Mouse (Mus musculus): ENCODE data around the gene Rbbp9. TPM values are rescaled to one million over a fixed set of nuclear protein-coding genes. Genes with fewer than 3 reads are reported as not detected.
A peak's percentile ranks its signal among the peaks of the same experiment; 100 is the strongest.

Rbbp9 gene
- polyA plus RNA-seq, 1 experiment from 2014 or later: 59.7 TPM

GRCm38 (mm10) chr2:144527821-144528174 is 22.9 kb downstream of the Rbbp9 start:
- peaks cover 6% of the 10 kb centered on the region; the same call in 1 of the 2 replicates for H3K4me1 ChIP-seq (ENCODE audit: control insufficient read depth, insufficient read depth, low read length)
- no peaks in the 10 kb centered on the region for H3K9me3 ChIP-seq (ENCODE audit: control insufficient read depth, low read length)
- H3K4me3 ChIP-seq (ENCODE audit: low read depth, low read length): peak overlapping the region; percentile 98
- ATAC-seq (ENCODE audit: low read depth) (peak; percentile 22), DNase-seq (ENCODE audit: low spot score) (no peak)
- peak overlapping the region; percentile 94 for H3K27ac ChIP-seq (replicated peaks; ENCODE audit: low read depth, low read length)
- H3K9ac ChIP-seq (ENCODE audit: low read depth, low read length): peak overlapping the region; percentile 95
- peak overlapping the region; percentile 78 for H3K4me2 ChIP-seq (ENCODE audit: low read depth, low read length)
- 0% methylated on average over 21 of the region's 25 CpGs for WGBS
- 0 out of 2 replicates have a peak, but pooled peaks cover 11% of the 10 kb centered on the region for H3K27me3 ChIP-seq (replicated peaks; ENCODE audit: control insufficient read depth, insufficient read depth, low read length)
- peaks cover 25% of the 10 kb centered on the region for H3K36me3 ChIP-seq (ENCODE audit: control insufficient read depth, insufficient read depth, low read length)

GRCm38 (mm10) chr2:144526981-144527820 is 23.5 kb downstream of the Rbbp9 start, which contains the start of the genes Dzank1 and Polr3f:
Gene Dzank1, minus strand, starts transcription at chr2:144527414.
Gene Polr3f, plus strand, starts transcription at chr2:144527718.
- peaks cover 20% of the 10 kb centered on the region for H3K36me3 ChIP-seq (ENCODE audit: control insufficient read depth, insufficient read depth, low read length)
- WGBS: 3% methylated on average over 24 of the region's 56 CpGs
- peak within 1 kb of the TSS; percentile 94 for H3K27ac ChIP-seq (replicated peaks; ENCODE audit: low read depth, low read length)
- peak within 1 kb of the TSS; percentile 95 for H3K9ac ChIP-seq (ENCODE audit: low read depth, low read length)
- 0 out of 2 replicates have a peak, but pooled peaks cover 11% of the 10 kb centered on the region for H3K27me3 ChIP-seq (replicated peaks; ENCODE audit: control insufficient read depth, insufficient read depth, low read length)
- peak within 1 kb of the TSS; percentile 78 for H3K4me2 ChIP-seq (ENCODE audit: low read depth, low read length)
- peak within 1 kb of the TSS; percentile 98 for H3K4me3 ChIP-seq (ENCODE audit: low read depth, low read length)
- peak; percentile 99 for DNase-seq (ENCODE audit: low spot score)
- no peaks in the 10 kb centered on the region for H3K9me3 ChIP-seq (ENCODE audit: control insufficient read depth, low read length)
- peak; percentile 98 for ATAC-seq (ENCODE audit: low read depth)
- H3K4me1 ChIP-seq (ENCODE audit: control insufficient read depth, insufficient read depth, low read length): peaks cover 6% of the 10 kb centered on the region; the same call in 1 of the 2 replicates

GRCm38 (mm10) chr2:144525856-144526255 is 24.8 kb downstream of the Rbbp9 start:
- DNase-seq (ENCODE audit: low spot score) (no peak), ATAC-seq (ENCODE audit: low read depth) (no peak)
- Histone ChIP-seq H3K4me2 (ENCODE audit: low read depth, low read length) (no peak overlapping the region), H3K36me3 (ENCODE audit: control insufficient read depth, insufficient read depth, low read length) (peaks cover 10% of the 10 kb centered on the region; the same call in 1 of the 2 replicates), H3K9me3 (ENCODE audit: control insufficient read depth, low read length) (no peaks in the 10 kb centered on the region), H3K9ac (ENCODE audit: low read depth, low read length) (no peak overlapping the region), H3K4me1 (ENCODE audit: control insufficient read depth, insufficient read depth, low read length) (peaks cover 6% of the 10 kb centered on the region; the same call in 1 of the 2 replicates), H3K27ac (replicated peaks; ENCODE audit: low read depth, low read length) (no peak overlapping the region), H3K27me3 (replicated peaks; ENCODE audit: control insufficient read depth, insufficient read depth, low read length) (0 out of 2 replicates have a peak, but pooled peaks cover 11% of the 10 kb centered on the region), H3K4me3 (ENCODE audit: low read depth, low read length) (no peak overlapping the region)
- WGBS: 47% methylated on average over 10 of the region's 10 CpGs

GRCm38 (mm10) chr2:144519772-144520171 is 30.9 kb downstream of the Rbbp9 start:
- DNase-seq (ENCODE audit: low spot score) (no peak), ATAC-seq (ENCODE audit: low read depth) (no peak)
- Histone ChIP-seq H3K27me3 (replicated peaks; ENCODE audit: control insufficient read depth, insufficient read depth, low read length) (0 out of 2 replicates have a peak, but pooled peaks cover 4% of the 10 kb centered on the region), H3K27ac (replicated peaks; ENCODE audit: low read depth, low read length) (no peak overlapping the region), H3K9ac (ENCODE audit: low read depth, low read length) (no peak overlapping the region), H3K4me1 (ENCODE audit: control insufficient read depth, insufficient read depth, low read length) (no peaks in the 10 kb centered on the region), H3K4me3 (ENCODE audit: low read depth, low read length) (no peak overlapping the region), H3K4me2 (ENCODE audit: low read depth, low read length) (no peak overlapping the region), H3K9me3 (ENCODE audit: control insufficient read depth, low read length) (no peaks in the 10 kb centered on the region), H3K36me3 (ENCODE audit: control insufficient read depth, insufficient read depth, low read length) (no peaks in the 10 kb centered on the region)
- WGBS: 80% methylated on average over 3 of the region's 3 CpGs

GRCm38 (mm10) chr2:144514619-144515018 is 36.0 kb downstream of the Rbbp9 start:
- no peak overlapping the region for H3K9ac ChIP-seq (ENCODE audit: low read depth, low read length)
- ATAC-seq (ENCODE audit: low read depth): no peak
- H3K4me2 ChIP-seq (ENCODE audit: low read depth, low read length): no peak overlapping the region
- H3K9me3 ChIP-seq (ENCODE audit: control insufficient read depth, low read length): no peaks in the 10 kb centered on the region
- no peak overlapping the region for H3K4me3 ChIP-seq (ENCODE audit: low read depth, low read length)
- no peaks in the 10 kb centered on the region for H3K4me1 ChIP-seq (ENCODE audit: control insufficient read depth, insufficient read depth, low read length)
- 71% methylated on average over 3 of the region's 3 CpGs for WGBS
- H3K27ac ChIP-seq (replicated peaks; ENCODE audit: low read depth, low read length): no peak overlapping the region
- no peaks in the 10 kb centered on the region for H3K27me3 ChIP-seq (replicated peaks; ENCODE audit: control insufficient read depth, insufficient read depth, low read length)
- no peaks in the 10 kb centered on the region for H3K36me3 ChIP-seq (ENCODE audit: control insufficient read depth, insufficient read depth, low read length)
- DNase-seq (ENCODE audit: low spot score): no peak

- H3K9ac ChIP-seq (ENCODE audit: low read depth, low read length): no peak overlapping the region
- no peaks in the 10 kb centered on the region for H3K4me1 ChIP-seq (ENCODE audit: control insufficient read depth, insufficient read depth, low read length)
- DNase-seq (ENCODE audit: low spot score) (peak; percentile 36), ATAC-seq (ENCODE audit: low read depth) (no peak)
- H3K27me3 ChIP-seq (replicated peaks; ENCODE audit: control insufficient read depth, insufficient read depth, low read length): no peaks in the 10 kb centered on the region
- H3K36me3 ChIP-seq (ENCODE audit: control insufficient read depth, insufficient read depth, low read length): no peaks in the 10 kb centered on the region
- H3K4me2 ChIP-seq (ENCODE audit: low read depth, low read length): no peak overlapping the region
- no peak overlapping the region for H3K4me3 ChIP-seq (ENCODE audit: low read depth, low read length)
- no peak overlapping the region for H3K27ac ChIP-seq (replicated peaks; ENCODE audit: low read depth, low read length)
- H3K9me3 ChIP-seq (ENCODE audit: control insufficient read depth, low read length): no peaks in the 10 kb centered on the region
- WGBS: 80% methylated on average over 6 of the region's 6 CpGs
Measured at GRCm38 (mm10) chr2:144502134-144502533, 48.5 kb downstream of the Rbbp9 start.

Other genes with a start within 250 kb of the Rbbp9 start
- gene Ovol2, start 218.7 kb downstream of the Rbbp9 start, polyA plus RNA-seq (2014; fragmentation: Nextera tagmentation; extraction: Ambion mirVana): 1.1 and 3.0 TPM in 2 replicates
- 35.0 and 38.1 TPM in 2 replicates for gene Kat14, start 181.9 kb downstream of the Rbbp9 start, polyA plus RNA-seq (2014; fragmentation: Nextera tagmentation; extraction: Ambion mirVana)
- gene Pet117, start 181.9 kb downstream of the Rbbp9 start, polyA plus RNA-seq (2014; fragmentation: Nextera tagmentation; extraction: Ambion mirVana): 0.52 and 1.3 TPM in 2 replicates
- 1.5 and 2.6 TPM in 2 replicates for gene Dzank1, start 23.5 kb downstream of the Rbbp9 start, polyA plus RNA-seq (2014; fragmentation: Nextera tagmentation; extraction: Ambion mirVana)
- gene Polr3f, start 23.2 kb downstream of the Rbbp9 start, polyA plus RNA-seq (2014; fragmentation: Nextera tagmentation; extraction: Ambion mirVana): 20.7 and 24.0 TPM in 2 replicates
- 78.8 and 82.8 TPM in 2 replicates for gene Sec23b, start 5.4 kb upstream of the Rbbp9 start, polyA plus RNA-seq (2014; fragmentation: Nextera tagmentation; extraction: Ambion mirVana)
- 33.0 and 44.4 TPM in 2 replicates for gene Smim26, start 43.2 kb upstream of the Rbbp9 start, polyA plus RNA-seq (2014; fragmentation: Nextera tagmentation; extraction: Ambion mirVana)
- gene Dtd1, start 49.0 kb upstream of the Rbbp9 start, polyA plus RNA-seq (2014; fragmentation: Nextera tagmentation; extraction: Ambion mirVana): 33.3 and 37.2 TPM in 2 replicates